Mouse (Mus musculus) hematopoietic stem cell, adult 5-6 weeks (primary cell): ENCODE measurements around the gene Cyp4a32. TPM values are rescaled to one million over a fixed set of nuclear protein-coding genes. Genes with fewer than 3 reads are reported as not detected.
"Not testable (repeated sequence)": the region's sequence is repeated elsewhere in the genome, so short reads cannot be mapped to it uniquely, and the experiment has no call there.

Source experiments
- ATAC-seq, 2 experiments: fragments of 125-278 bp in 1 of 2; replicated peaks in 1 of 2; 2 replicates each; pipeline ENCODE4 v1.8.0; 2016 to 2017; ENCODE audit warnings: inconsistent platforms in 2 of 2, mild to moderate bottlenecking in 2 of 2, moderate number of reproducible peaks in 2 of 2, low read depth in 1 of 2, moderate TSS enrichment in 1 of 2; ENCODE audit not compliant: low FRiP score in 2 of 2, poor library complexity in 2 of 2, severe bottlenecking in 2 of 2, insufficient read depth in 1 of 2, low TSS enrichment in 1 of 2
- total RNA-seq: library from RNA; stranded (forward); fragments of 172-1452, 232-1000 nt; gene quantifications from 2 replicates; pipeline ENCODE4 v1.2.3, GENCODE M21; 2017

The Cyp4a32 gene
- not detected in 2 replicates for total RNA-seq

GRCm38 (mm10) chr4:115600611-115601010 is at the start of gene Cyp4a32:
Cyp4a32 (plus strand) TSS chr4:115600969.
- ATAC-seq = not testable (repeated sequence)

GRCm38 (mm10) chr4:115552726-115553125 is 48.0 kb upstream of the Cyp4a32 start:
- ATAC-seq = no peak

GRCm38 (mm10) chr4:115555513-115555912 is 45.3 kb upstream of the Cyp4a32 start:
- ATAC-seq = no peak

GRCm38 (mm10) chr4:115557861-115558561 is 42.8 kb upstream of the Cyp4a32 start:
- ATAC-seq = no peak

GRCm38 (mm10) chr4:115561236-115561635 is 39.5 kb upstream of the Cyp4a32 start:
- not testable (repeated sequence) for ATAC-seq

GRCm38 (mm10) chr4:115563401-115563800 is 37.4 kb upstream of the Cyp4a32 start, which contains the start of gene Cyp4a31:
Cyp4a31 (plus strand) TSS chr4:115563649.
- ATAC-seq = no peak

- ATAC-seq = not testable (repeated sequence)
Measured at GRCm38 (mm10) chr4:115564469-115565225, 36.1 kb upstream of the Cyp4a32 start.

- no peak for ATAC-seq
Measured at GRCm38 (mm10) chr4:115575255-115575654, 25.5 kb upstream of the Cyp4a32 start.

- ATAC-seq = no peak
Measured at GRCm38 (mm10) chr4:115575776-115576175, 25.0 kb upstream of the Cyp4a32 start.

GRCm38 (mm10) chr4:115583036-115583435 is 17.7 kb upstream of the Cyp4a32 start:
- ATAC-seq = peak; percentile 49 to 51; a peak in 3 of 4 replicates

- no peak for ATAC-seq
Measured at GRCm38 (mm10) chr4:115596357-115596756, 4.4 kb upstream of the Cyp4a32 start.

GRCm38 (mm10) chr4:115596824-115597336 is 3.9 kb upstream of the Cyp4a32 start:
- ATAC-seq = 0 out of 4 replicates have a peak, but pooled peaks of 1 of the 2 experiments have one; percentile 32

GRCm38 (mm10) chr4:115614005-115614404 is 13.2 kb downstream of the Cyp4a32 start:
- ATAC-seq = no peak

- ATAC-seq = not testable (repeated sequence)
Measured at GRCm38 (mm10) chr4:115625560-115625959, 24.8 kb downstream of the Cyp4a32 start.

- peak; percentile 81 to 83 for ATAC-seq
Measured at GRCm38 (mm10) chr4:115642967-115643754, 42.4 kb downstream of the Cyp4a32 start.

GRCm38 (mm10) chr4:115645371-115645770 is 44.6 kb downstream of the Cyp4a32 start:
- no peak for ATAC-seq

- ATAC-seq = peak in 1 of 2 experiments; percentile 55; a peak in 1 of 4 replicates
Measured at GRCm38 (mm10) chr4:115647580-115647979, 46.8 kb downstream of the Cyp4a32 start, which contains the start of gene Cyp4b1. Cyp4b1 (minus strand) TSS chr4:115647723.
